Mouse (Mus musculus): ENCODE data around the gene Glrx.

DNA sequence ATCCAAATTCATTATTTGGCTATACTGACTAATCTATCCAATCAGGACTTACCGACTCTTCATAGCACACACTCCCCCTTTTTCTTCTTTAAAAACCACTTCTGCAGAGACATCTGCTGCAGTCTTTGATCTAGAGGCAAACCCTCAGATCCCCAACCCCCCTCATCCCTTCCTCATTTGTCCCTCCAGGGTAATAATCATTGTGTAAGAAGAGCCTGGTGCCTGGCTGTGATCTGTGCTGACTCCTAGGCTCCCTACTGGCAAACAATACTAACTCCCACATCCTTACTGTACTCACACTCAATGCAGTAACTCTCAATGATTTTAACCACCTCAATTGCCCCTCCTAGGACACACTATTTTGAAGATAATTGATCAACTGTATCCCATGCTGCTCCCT lies 29.7 kb upstream of the Glrx start:
- TF ChIP-seq GATA1 (IDR thresholded peaks at IDR 0.05; ENCODE audit: borderline replicate concordance, low read length) = no peak
- TF ChIP-seq FLI1 (IDR thresholded peaks at IDR 0.05; ENCODE audit: low read length) = no peak

Measured in megakaryocyte, embryonic 14.5 days (primary cell).